Mouse (Mus musculus): ENCODE measurements around the gene Fbxo3.
"Not testable (repeated sequence)": the region's sequence is repeated elsewhere in the genome, so short reads cannot be mapped to it uniquely, and the experiment has no call there.

Gene Fbxo3

GRCm38 (mm10) chr2:104097396-104097795 lies 69.9 kb downstream of the Fbxo3 start:
- DNase-seq, result not testable (repeated sequence)

- DNase-seq, result no peak
These were observed 71.2 kb downstream of the Fbxo3 start for GRCm38 (mm10) chr2:104098529-104099230.

- no peak for DNase-seq
These were observed 71.7 kb downstream of the Fbxo3 start for GRCm38 (mm10) chr2:104099231-104099585.

- no peak for DNase-seq
These were observed 72.4 kb downstream of the Fbxo3 start for GRCm38 (mm10) chr2:104099946-104100345.

GRCm38 (mm10) chr2:104104800-104105199 lies 77.3 kb downstream of the Fbxo3 start:
- no peak for DNase-seq

GRCm38 (mm10) chr2:104109021-104109420 lies 81.5 kb downstream of the Fbxo3 start:
- not testable (repeated sequence) for DNase-seq

- DNase-seq, result no peak
These were observed 82.0 kb downstream of the Fbxo3 start for GRCm38 (mm10) chr2:104109528-104109927.

GRCm38 (mm10) chr2:104110031-104110430 lies 82.5 kb downstream of the Fbxo3 start:
- DNase-seq, result no peak

GRCm38 (mm10) chr2:104111170-104111797 lies 83.8 kb downstream of the Fbxo3 start:
- DNase-seq, result not testable (repeated sequence)
